Mouse (Mus musculus): ENCODE measurements around the gene Carmil1.

Gene Carmil1

DNA sequence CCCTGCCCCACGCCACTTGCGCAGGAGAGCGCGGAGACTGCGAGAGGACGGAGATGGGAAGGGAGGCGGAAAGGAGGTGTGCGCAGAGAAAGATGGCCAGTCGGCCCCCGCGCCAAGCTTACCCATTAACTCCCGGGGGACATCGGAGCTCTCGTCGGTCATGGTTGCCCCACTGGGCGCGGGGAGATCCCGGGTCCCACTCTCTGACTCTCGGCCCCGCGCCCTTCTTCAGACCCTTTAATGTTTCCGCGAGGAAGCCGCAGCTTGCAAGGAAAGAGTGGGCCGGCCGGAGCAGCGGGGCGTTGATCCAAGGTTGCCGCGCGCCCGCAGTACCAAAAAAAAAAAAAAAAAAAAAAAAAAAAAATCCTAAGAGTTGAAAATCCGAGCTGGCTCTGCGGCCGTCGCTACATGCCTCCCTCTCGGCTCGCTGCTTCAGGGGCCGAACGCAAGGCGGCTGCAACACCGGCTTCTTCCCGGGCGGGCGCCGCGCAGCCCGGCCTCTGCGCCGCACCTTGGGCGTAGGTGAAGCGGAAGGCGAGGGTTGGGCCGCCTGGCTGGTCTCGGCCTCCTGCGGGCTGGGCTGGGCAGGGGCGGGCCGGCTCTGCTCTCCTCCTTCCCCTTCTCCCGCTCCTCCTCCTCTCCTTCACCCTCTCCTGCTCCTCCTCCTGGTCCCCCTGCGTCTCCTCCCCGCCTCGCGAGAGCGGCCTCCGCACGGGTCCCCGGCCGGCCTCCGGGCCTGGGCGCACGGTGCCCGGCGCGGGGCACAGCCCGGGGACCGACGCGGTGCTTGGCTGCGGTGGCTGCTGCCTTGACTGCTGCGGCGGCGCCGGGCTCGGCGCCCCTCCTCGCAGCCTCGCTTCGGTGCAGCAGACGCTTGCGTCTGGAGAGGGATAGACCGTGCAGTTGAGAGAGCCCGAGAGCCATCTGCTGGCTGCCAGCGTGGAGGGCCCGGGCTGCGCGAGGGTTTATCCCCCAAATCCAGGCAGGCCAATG is at the start of gene Carmil1:
Carmil1 (minus strand) TSS at position 357 of the 993 bp plus-strand sequence.
- DNase-seq (ENCODE audit: low spot score in 2 of 2): peak; percentile 53 to 75

DNA sequence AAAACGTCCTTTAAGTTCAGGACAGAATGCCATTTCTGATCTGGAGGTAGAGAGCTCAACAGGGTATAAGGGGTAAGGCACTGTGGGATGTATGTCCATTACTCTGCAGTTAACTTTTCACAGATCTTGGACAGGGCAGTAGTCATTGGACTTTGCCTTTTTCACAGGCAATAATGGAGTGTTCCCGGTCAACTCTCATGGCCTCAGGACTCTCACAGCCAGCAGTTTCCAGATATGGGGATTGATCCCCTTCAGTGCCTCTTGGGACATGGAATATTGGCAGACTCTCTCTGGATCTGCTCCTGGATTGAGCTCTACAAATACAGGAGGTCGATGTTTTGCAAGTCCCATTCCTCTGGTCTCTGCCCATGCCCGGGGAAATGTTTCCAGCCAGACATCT is 49.5 kb upstream of the Carmil1 start:
- no peak for DNase-seq (ENCODE audit: low spot score in 2 of 2)

DNA sequence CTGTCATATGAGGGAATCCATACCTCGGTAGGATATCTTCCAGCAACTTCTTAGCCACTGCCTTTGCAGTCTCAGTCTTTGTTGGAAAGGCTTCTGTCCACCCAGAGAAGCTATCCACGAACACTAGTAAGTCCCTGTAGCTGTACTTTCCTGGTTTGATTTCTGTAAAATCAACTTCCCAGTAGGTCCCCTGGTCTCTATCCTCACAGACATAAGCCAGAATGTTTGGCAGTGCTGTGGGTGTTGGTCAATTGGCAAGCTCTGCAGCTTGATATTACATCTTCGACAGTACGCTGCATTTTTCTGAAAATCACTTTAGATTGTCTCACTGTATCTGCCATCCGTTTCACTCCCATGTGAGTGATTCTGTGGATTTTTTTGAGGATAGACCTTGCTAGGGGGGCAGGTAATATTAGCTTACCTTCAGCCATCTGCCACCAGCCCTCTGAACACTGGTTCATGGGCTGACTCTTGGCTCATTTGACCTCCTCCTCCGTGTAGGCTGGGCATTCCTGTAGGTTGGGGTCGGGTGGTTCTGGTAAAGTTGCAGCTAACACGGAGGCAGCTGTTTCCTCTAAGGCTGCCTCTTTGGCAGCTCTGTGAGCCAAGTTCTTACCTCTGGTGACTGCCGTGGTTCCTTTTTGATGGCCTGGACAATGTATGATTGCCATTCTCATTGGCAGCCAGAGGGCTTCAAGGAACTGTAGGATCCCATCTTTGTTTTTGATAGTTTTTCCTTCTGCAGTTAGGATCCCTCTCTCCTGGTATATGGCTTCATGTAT is 47.6 kb upstream of the Carmil1 start:
- DNase-seq (ENCODE audit: low spot score in 2 of 2): no peak

- peak in 1 of 2 experiments; percentile 15 for DNase-seq (ENCODE audit: low spot score in 2 of 2)
Measured at GRCm38 (mm10) chr13:24327201-24327600, 46.6 kb upstream of the Carmil1 start, which contains the start of gene Cmah. Gene Cmah (plus strand): TSS chr13:24327404.

GRCm38 (mm10) chr13:24321313-24321712 is 40.7 kb upstream of the Carmil1 start:
- no peak for DNase-seq (ENCODE audit: low spot score in 2 of 2)

DNA sequence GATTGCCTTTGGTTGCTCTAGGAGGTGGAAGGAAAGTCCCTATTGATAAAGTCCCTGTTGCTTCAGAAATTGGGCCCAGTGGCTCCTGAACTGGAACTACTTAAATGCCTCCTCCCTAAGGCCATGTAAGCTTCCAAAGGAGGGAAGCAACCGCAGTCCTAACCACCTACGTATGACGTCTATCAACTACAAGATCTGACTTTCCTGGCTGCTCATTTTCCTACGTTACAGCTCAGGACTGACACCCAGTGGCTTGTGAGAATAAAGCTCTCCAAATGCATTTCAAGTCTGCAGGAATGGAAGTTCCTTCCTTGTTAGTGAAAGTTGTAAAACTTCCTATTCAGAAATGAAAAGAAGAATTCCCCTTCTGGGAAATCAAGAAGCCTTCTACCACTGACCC is 38.0 kb upstream of the Carmil1 start:
- no peak for DNase-seq (ENCODE audit: low spot score in 2 of 2)

DNA sequence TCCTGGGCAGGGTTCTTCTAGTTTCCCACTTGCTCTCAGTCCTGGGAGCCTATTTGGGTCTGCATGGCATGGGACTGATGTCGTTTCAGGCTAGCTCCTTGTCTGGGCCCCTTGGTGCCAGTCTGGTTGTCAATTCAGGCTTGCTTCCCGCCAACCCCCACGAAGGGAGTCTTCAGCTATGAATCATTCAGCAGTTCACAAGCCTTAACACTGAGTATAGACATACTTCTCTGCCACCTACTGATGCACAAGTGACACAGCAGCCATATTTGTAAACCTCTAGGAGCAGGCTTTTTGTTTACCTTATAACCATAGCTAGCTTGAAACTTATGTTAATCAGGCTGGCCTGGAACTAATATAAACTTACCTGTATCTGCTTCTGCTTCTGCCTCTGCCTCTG is 36.0 kb upstream of the Carmil1 start:
- DNase-seq (ENCODE audit: low spot score in 2 of 2): no peak

DNA sequence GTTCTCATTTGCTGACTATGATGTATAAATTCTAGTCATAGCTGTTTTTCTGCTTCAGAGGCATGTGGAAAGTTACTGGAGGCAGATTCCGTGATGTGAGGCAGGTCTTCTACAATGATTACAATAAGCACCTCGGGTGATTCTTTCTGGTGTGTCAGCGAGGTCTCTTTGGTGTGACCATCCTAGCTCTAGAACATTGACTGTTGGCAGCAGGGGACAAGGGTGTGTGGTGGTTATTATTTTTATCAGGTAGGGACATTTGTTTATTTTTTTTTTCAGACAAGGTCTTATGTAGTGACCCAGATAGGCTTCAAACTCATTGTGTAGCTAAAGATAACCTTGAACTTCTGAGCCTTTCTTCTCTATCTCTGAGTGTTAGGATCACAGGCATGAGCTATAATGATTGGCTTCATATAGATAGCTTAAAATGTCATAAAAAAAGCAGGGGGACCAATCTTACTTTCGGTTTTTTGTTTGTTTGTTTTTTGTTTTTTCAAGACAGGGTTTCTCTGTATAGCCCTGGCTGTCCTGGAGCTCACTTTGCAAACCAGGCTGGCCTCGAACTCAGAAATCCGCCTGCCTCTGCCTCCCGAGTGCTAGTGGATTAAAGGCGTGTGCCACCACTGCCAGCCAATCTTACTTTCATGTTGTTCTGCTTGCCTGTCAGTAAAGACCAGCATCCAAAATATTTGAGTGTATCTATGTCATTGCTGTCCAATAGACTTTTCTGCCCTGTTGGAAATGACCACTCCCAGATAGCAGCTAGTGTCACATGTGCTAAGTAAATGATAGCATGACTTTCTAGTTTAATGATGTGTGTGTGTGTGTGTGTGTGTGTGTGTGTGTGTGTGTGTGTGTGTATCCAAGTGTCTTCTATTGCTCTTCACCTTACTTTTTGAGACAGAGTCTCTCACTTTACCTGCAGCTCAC is 30.7 kb upstream of the Carmil1 start:
- no peak for DNase-seq (ENCODE audit: low spot score in 2 of 2)

- DNase-seq (ENCODE audit: low spot score in 2 of 2): no peak
Measured at GRCm38 (mm10) chr13:24306248-24306647, 25.7 kb upstream of the Carmil1 start.

DNA sequence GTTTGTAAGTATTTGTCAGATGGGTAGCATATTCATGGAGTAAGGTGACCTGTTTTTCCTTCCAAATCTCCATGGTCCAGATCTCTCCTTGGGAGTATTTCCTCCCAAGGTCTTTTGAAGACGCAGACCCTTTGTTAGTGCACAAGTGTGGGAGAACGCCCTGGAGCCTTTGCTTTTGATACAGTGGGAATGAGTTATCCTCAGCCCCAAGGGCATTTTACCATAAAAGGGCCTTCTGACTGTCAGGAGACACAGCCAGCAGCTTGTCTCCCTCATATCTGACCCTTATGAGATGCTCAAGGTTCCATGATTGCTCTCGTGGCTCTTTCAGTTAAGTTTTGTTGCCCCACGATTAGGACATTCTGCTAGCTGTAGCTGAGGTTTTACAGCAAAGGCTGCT is 24.9 kb upstream of the Carmil1 start:
- DNase-seq (ENCODE audit: low spot score in 2 of 2): no peak

- peak; percentile 35 to 74 for DNase-seq (ENCODE audit: low spot score in 2 of 2)
Measured at GRCm38 (mm10) chr13:24297252-24297651, 16.7 kb upstream of the Carmil1 start.

DNA sequence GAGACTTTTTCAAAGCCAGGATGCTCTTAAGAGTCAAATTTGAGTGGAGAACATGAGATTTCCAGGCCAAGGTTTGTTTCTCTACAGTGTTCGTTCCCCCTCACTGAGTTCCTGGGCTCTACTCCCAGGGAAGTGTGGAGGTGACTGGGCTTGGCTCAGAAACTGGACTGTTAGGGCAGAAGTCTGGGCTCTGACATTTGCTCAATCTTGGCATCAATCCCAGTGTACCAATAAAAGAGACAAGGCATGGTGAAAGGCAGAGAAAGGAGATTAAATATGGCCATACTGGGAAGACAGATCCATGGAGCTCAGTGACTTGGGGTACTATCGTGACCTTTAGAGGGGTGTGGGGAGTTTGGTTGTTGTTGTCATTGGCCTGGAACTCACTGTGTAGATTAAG is 6.8 kb upstream of the Carmil1 start:
- DNase-seq (ENCODE audit: low spot score in 2 of 2): no peak

- DNase-seq (ENCODE audit: low spot score in 2 of 2): no peak
Measured at GRCm38 (mm10) chr13:24279762-24280438, 695 bp downstream of the Carmil1 start.

DNA sequence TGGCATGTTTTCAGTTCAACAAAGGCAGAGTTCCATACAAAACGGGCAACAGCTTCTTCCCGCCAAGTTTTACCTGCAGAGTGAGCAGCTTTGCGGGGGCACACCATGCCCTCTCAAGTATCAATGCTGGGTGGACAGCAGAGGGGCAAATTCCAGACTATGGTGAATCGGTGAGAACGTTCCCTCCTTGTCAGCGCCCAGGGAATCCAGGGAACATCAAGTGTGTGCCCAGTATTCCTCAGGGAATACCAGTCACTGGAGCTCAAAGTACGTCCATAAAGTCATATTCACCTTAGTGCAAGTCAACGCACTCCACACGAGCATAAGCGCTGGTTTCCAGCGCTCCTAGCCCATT is 1.2 kb downstream of the Carmil1 start:
- DNase-seq (ENCODE audit: low spot score in 2 of 2): no peak

GRCm38 (mm10) chr13:24272740-24273377 is 7.7 kb downstream of the Carmil1 start:
- no peak for DNase-seq (ENCODE audit: low spot score in 2 of 2)

DNA sequence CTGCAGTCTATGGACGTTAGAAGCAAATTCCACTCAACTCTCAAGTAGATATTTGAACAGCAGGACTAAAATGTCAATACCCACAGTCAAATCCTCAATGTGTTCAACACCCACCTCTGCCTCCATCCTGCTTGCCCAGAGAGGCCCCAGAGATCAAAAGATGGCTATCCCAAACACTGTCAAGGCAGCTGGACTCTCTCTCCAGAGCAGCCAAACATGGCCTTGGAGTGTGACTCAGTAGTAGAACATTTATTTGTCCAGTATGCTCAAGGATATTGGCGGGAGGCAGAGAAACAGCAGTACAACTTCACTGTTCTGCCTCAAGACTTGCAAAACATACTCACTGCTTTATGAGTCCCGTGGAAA is 11.5 kb downstream of the Carmil1 start:
- DNase-seq (ENCODE audit: low spot score in 2 of 2): no peak

- DNase-seq (ENCODE audit: low spot score in 2 of 2): no peak
Measured at GRCm38 (mm10) chr13:24268355-24269099, 12.1 kb downstream of the Carmil1 start.

- DNase-seq (ENCODE audit: low spot score in 2 of 2): no peak
Measured at GRCm38 (mm10) chr13:24264760-24265159, 15.8 kb downstream of the Carmil1 start.

DNA sequence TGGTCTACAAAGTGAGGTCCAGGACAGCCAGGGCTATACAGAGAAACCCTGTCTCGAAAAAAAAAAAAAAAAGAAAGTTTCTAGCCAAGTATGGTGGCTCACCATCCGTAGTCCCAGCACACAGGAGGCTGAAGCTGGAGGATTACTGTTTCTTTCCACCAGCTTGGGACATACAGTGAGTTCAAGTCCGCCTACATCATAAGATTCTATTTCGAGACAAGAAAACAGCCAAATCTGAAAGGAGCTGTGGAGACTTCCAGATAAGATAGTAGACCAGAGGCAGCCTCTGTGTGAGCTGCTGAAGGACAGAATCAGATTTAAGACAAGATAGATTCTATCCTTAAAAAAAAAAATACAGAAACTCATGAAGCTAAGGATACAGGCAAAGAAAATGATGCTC is 17.0 kb downstream of the Carmil1 start:
- DNase-seq (ENCODE audit: low spot score in 2 of 2): no peak
